Mouse (Mus musculus): ENCODE results near the gene R3hdm1.
"Not testable (repeated sequence)": the region's sequence is repeated elsewhere in the genome, so short reads cannot be mapped to it uniquely, and the experiment has no call there.

R3hdm1 gene

GRCm38 (mm10) chr1:128136222-128136621 is 33.1 kb downstream of the R3hdm1 start:
- DNase-seq (ENCODE audit: low spot score in 2 of 2), result not testable (repeated sequence)

- DNase-seq (ENCODE audit: low spot score in 2 of 2), result no peak
These were observed 37.9 kb downstream of the R3hdm1 start for GRCm38 (mm10) chr1:128141039-128141438.

- no peak for DNase-seq (ENCODE audit: low spot score in 2 of 2)
These were observed 38.6 kb downstream of the R3hdm1 start for GRCm38 (mm10) chr1:128141737-128142136.

GRCm38 (mm10) chr1:128166956-128167355 is 63.9 kb downstream of the R3hdm1 start:
- no peak for DNase-seq (ENCODE audit: low spot score in 2 of 2)

GRCm38 (mm10) chr1:128170104-128170503 is 67.0 kb downstream of the R3hdm1 start:
- DNase-seq (ENCODE audit: low spot score in 2 of 2), result no peak

- DNase-seq (ENCODE audit: low spot score in 2 of 2), result no peak
These were observed 88.3 kb downstream of the R3hdm1 start for GRCm38 (mm10) chr1:128191426-128191825.

- DNase-seq (ENCODE audit: low spot score in 2 of 2), result no peak
These were observed 89.3 kb downstream of the R3hdm1 start for GRCm38 (mm10) chr1:128192369-128192768.

GRCm38 (mm10) chr1:128194011-128194410 is 90.9 kb downstream of the R3hdm1 start:
- no peak for DNase-seq (ENCODE audit: low spot score in 2 of 2)

GRCm38 (mm10) chr1:128197353-128197752 is 94.3 kb downstream of the R3hdm1 start:
- no peak for DNase-seq (ENCODE audit: low spot score in 2 of 2)

GRCm38 (mm10) chr1:128213261-128213660 is 110.2 kb downstream of the R3hdm1 start:
- no peak for DNase-seq (ENCODE audit: low spot score in 2 of 2)

GRCm38 (mm10) chr1:128221886-128222285 is 118.8 kb downstream of the R3hdm1 start:
- DNase-seq (ENCODE audit: low spot score in 2 of 2), result no peak

GRCm38 (mm10) chr1:128223304-128223703 is 120.2 kb downstream of the R3hdm1 start:
- no peak for DNase-seq (ENCODE audit: low spot score in 2 of 2)

GRCm38 (mm10) chr1:128235181-128235580 is 132.1 kb downstream of the R3hdm1 start:
- DNase-seq (ENCODE audit: low spot score in 2 of 2), result no peak

GRCm38 (mm10) chr1:128243627-128243995 is 140.5 kb downstream of the R3hdm1 start, which contains the start of gene Ubxn4:
TSS of gene Ubxn4 (plus strand) at chr1:128243964.
- DNase-seq (ENCODE audit: low spot score in 2 of 2), result no peak

GRCm38 (mm10) chr1:128243996-128244726 is 141.1 kb downstream of the R3hdm1 start:
- peak; percentile 89 to 93 for DNase-seq (ENCODE audit: low spot score in 2 of 2)

- DNase-seq (ENCODE audit: low spot score in 2 of 2), result peak in 1 of 2 experiments; percentile 28
These were observed 141.7 kb downstream of the R3hdm1 start for GRCm38 (mm10) chr1:128244727-128245355.

GRCm38 (mm10) chr1:128267061-128267460 is 164.0 kb downstream of the R3hdm1 start:
- not testable (repeated sequence) for DNase-seq (ENCODE audit: low spot score in 2 of 2)

- DNase-seq (ENCODE audit: low spot score in 2 of 2), result no peak
These were observed 167.6 kb downstream of the R3hdm1 start for GRCm38 (mm10) chr1:128270731-128271130.

GRCm38 (mm10) chr1:128275908-128276307 is 172.8 kb downstream of the R3hdm1 start:
- DNase-seq (ENCODE audit: low spot score in 2 of 2), result no peak

GRCm38 (mm10) chr1:128278563-128278962 is 175.5 kb downstream of the R3hdm1 start:
- DNase-seq (ENCODE audit: low spot score in 2 of 2), result no peak

- no peak for DNase-seq (ENCODE audit: low spot score in 2 of 2)
These were observed 178.7 kb downstream of the R3hdm1 start for GRCm38 (mm10) chr1:128281753-128282152.

- DNase-seq (ENCODE audit: low spot score in 2 of 2), result no peak
These were observed 179.8 kb downstream of the R3hdm1 start for GRCm38 (mm10) chr1:128282924-128283323.

- no peak for DNase-seq (ENCODE audit: low spot score in 2 of 2)
These were observed 181.1 kb downstream of the R3hdm1 start for GRCm38 (mm10) chr1:128284157-128284690.
